Mouse (Mus musculus) cerebellum, postnatal 14 days (tissue): ENCODE measurements around the gene Apbb1.

Experiments
- DNase-seq, 2 experiments: peaks; one replicate each; pipeline ENCODE4 v3.0.0; 2021; ENCODE audit warnings: mixed read lengths in 2 of 2

Apbb1 gene

DNA sequence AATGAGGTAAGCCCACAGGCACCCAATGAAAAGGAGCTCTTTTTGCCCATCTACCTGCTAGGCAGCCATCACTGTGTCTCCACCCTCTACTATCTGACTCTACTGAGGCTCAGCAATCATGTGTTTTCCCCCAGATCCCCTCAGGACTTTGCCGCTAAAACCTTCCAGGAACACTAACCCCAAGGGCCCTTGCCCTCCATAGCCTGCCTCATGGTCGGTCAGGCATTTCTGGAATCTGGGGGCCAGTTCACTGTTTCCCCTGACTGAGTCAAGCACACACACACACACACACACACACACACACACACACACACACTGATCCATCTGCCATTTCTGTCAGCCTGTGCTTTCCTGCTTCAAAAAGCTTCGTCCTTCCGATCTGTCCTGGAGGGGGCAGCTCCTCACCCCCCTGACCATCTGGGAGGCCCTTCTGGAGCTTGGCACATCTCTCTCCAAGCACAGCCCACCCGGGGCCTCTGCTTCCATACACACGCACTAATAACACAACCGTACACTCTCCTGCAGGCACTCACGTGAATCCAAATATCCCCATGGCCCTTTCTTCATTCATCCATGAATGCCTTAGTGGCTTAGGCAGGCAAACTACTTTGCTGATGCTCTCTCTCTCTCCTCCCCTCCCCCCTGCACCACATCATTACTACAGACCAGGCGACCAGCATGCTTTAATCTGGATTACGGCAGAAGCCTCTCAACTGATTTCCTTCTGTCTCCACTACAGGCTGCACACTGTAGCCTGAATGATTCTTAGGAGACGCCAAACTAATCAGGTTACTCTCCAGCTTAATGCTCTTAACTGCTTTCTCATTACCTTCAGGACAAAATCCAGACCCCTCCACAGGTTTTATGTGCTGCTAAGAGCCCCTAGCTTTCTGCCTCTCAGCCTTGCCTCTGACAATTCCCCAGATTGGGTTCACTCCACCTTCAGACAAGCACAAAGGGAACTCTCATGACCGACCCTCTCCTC lies 11.6 kb downstream of the Apbb1 start:
- DNase-seq = peak; percentile 93 to 95

GRCm38 (mm10) chr7:105568988-105569471 lies 12.4 kb downstream of the Apbb1 start:
- DNase-seq = peak; percentile 89 to 94

DNA sequence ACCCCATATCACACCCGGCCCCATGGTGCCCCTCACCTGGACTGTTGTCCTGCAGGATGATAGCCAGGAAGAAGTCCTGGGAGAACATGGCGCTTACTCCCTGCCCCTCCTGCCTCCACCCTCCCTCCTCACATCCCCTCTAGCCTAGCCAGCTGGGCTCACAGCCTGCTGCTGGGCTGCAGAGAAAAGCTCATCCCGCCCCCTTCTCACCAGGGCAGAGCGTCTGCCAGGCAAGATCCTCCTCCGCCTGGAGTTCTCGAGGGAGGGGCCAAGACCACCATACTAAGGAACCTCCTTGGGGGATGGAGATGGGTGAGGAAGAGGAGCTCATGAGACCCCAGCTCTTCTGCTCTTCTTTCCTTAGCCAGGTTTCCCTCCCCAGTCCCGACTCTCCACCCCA lies 12.9 kb downstream of the Apbb1 start:
- DNase-seq = peak; percentile 79 to 84

GRCm38 (mm10) chr7:105565071-105565836 lies 16.2 kb downstream of the Apbb1 start:
- peak; percentile 34 to 41 for DNase-seq

DNA sequence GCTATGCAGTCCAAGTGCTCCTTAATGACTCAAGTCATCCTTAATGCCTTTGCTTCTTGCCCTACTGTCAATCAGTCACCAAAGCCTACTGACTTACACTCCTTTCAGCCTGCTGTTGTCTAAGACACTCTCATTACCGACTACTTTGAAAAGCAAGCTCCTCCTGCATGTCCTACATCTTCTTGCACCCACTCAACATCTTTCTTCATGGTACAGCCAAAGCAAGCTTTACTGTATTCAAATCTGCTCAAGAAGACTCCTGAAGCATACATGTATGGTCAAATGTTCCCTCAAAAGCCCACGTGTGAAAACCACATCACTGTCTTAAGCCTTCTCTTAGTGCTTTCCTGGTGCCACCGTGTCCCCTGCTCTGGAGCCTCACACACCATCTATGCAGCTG lies 18.1 kb downstream of the Apbb1 start:
- DNase-seq = peak in 1 of 2 experiments; percentile 1

DNA sequence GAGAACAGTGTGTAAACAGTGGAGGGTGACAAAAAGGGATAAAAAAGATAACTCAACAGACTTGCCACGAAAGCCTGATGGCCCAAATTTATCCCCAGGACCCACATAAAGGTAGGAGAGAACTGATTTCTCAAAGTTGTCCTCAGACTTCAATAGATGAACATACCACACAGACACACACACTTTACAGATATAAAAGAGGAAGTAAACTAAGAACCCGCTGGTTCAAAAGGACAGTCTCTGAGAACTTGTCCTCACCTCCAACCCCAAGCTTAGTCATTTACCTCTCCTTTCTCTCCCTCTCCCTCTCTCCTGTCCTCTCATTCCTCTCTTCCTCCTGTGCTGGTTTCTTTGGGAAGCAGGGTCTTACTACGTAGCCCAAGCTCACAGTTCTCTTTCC lies 19.1 kb downstream of the Apbb1 start:
- DNase-seq = no peak

GRCm38 (mm10) chr7:105559016-105559415 lies 22.4 kb downstream of the Apbb1 start:
- peak; percentile 29 to 32 for DNase-seq

DNA sequence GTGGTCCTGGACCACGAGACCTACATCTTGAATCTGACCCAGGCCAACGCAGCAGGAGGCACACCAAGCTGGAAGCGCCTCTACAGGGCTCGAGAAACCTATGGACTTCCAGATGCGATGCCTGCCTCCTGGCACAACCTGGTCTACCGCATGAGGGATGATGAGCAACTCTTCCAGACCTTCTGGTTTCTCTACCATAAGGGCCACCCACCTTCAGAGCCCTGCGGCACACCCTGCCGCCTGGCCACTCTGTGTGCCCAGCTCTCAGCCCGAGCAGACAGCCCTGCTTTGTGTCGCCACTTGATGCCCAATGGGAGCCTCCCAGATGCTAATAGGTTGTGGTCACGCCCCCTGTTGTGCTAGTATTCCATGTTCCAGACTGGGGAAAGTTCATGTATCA lies 23.8 kb downstream of the Apbb1 start:
- DNase-seq = peak in 1 of 2 experiments; percentile 61

DNA sequence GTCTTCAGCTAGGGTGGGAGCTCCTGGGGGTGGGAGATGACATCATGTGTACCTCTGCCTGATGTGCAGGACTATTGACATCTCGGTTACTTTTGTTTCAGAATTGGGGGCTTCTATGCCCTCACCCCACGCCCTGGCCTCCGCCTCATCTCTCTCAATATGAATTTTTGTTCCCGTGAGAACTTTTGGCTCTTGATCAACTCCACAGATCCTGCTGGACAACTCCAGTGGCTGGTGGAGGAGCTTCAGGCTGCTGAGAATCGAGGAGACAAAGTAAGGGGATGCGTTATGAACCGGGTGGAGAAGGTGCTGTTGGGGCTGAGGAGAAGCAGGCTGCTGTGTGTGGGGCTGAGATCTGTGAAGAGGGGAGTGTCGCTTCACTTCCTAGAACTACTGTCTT lies 25.0 kb downstream of the Apbb1 start:
- DNase-seq = peak; percentile 34 to 48

GRCm38 (mm10) chr7:105555571-105555970 lies 25.9 kb downstream of the Apbb1 start:
- peak; percentile 63 to 74 for DNase-seq

DNA sequence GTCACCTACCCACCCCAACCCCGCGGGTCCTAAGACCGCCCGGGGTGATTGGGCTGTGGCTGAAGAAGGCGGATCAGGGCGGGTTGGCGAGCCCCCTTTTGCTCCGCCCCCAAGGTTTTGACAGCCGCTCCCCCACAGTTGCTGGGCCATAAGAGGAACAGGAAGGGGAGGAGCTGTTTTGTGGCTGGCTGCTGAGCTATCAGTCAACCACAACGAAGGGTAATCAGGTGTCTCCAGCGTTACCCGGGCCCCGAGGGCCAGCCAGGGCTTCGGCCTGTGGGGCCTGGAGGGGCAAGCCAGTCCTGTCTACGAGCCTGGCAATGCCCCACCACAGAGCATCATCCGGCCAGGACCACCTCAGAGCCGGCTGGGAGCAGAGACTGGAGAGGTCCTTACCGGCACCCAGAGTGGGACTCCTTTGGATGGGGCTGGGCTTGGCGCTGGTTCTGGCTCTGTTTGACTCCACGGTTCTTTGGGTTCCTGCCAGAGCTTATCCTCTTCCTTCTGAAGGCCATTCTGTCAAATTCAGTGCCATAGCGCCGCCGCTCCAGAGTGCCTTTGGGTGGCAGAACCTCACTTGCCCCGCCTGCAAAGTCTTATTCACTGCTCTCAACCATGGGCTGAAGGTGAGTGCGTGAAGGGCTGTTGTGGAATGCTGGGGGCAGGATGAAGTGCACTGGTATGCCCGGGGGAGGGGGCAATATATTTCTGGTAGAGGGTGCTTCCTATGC lies 27.1 kb downstream of the Apbb1 start, which contains the start of gene Smpd1:
Gene Smpd1 (plus strand): TSS at position 149 of the 731 bp plus-strand sequence.
- peak; percentile 92 to 93 for DNase-seq

GRCm38 (mm10) chr7:105553456-105554211 lies 27.8 kb downstream of the Apbb1 start:
- peak; percentile 42 to 48 for DNase-seq

DNA sequence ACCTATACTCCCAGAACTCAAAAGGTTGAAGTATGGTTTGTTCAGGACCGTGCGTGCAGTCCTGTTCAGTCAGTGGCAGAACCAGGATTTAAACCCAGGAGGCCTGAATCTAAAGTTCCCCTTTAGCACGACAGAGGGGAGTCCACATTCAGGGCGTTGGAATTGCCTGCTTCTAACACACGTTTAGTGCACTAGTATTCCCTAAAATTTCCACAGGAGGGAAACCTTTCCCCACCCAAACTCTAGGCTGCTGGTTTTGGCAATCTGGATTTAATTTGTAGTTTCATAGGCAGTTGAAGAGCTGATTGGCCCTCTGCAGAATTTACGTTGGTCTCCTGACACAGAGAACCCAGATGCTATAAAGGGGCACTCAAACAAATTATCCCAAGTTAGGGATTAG lies 32.4 kb downstream of the Apbb1 start:
- DNase-seq = peak; percentile 66 to 75

DNA sequence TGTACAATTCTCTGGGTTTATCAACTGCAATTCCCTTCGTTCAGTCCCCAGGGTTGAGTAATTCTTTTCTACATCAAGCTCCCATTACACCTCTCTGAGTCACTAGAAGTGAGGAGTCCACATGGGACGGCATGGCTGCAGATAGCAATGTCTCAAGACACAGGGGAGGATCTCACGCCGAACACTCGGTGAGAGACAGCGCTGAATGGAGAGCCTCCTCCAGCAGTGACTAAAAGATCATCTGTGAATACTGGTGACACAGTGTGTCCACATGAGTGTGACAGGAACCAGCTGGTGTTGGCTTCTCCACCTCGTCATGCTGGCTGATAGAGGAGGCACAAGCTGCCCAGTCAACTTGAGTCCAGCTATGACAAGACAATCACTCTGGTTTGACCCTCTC lies 33.5 kb downstream of the Apbb1 start:
- DNase-seq = no peak

DNA sequence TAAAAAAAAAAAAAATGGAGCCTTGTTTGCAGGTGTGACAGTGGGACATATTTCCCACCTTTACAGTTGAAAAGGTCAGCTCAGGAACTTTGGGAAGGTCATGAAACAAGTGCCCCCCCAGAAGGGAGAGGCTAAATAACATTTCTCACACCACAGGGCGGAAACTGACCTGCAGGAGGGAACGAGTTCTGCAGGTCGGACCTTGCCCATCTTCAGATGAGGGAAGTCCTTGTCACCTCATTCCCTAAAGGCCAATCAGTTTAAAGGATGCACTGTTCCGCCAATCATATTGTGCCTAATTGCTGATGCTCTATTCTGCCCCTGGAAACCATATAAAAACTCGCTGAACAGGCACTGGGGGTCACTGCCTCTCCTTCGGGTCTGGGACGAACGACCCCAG lies 35.5 kb downstream of the Apbb1 start:
- DNase-seq = no peak

DNA sequence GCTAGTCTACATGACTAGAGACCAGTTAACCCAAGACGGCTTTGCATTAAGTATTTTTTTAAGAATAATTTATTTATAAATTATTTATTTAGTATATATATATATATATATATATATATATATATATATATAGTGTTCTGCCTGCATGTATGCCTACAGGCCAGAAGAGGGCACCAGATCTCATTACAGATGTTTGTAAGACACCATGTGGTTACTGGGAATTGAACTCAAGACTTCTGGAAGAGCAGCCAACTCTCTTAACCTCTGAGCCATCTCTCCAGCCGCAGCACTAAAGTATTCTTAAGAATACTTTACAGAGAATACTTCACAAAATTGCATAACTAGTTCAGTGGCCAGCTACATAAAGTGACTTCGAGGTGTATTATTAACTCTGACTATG lies 47.3 kb downstream of the Apbb1 start:
- DNase-seq = no peak

DNA sequence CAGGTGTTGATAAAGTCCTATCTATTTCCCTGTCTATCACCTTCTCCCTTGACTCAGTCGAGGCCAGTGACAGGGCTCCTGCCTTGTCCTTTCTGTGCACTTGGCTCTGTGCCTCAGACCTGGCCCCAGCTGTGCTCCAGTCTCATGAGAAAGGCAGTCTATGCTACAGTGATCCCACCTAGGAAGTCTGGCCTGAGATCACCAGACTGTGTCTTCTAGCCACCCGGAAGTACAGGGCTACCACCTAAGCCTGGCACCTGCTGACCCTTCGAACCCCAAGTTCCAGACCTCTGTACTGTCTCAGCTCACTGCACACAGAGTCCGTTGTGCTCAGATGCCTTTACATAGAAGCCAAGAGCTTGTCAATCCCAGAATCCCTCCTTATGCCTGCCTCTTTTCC lies 53.4 kb downstream of the Apbb1 start:
- no peak for DNase-seq

GRCm38 (mm10) chr7:105527306-105527937 lies 54.0 kb downstream of the Apbb1 start:
- peak; percentile 59 to 62 for DNase-seq

DNA sequence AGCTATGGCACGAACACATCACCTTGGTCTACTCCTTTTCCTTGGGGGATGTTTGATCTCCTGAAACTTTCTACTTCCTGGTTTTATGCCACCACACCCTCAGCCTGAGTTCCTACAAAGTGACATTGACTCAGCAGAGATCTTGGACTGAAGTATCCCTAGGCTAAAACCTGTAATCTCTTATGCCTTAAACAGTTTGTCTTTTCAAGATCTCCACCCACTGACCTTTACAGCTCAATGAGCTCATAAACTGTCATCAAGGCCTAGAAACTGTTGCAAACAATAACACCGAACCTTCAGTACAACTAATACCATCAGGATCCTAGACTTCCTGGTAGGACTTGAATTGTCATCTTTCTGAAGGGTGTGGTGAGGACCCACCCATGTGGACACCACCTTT lies 57.2 kb downstream of the Apbb1 start:
- DNase-seq = no peak

GRCm38 (mm10) chr7:105520201-105520600 lies 61.3 kb downstream of the Apbb1 start:
- peak in 1 of 2 experiments; percentile 33 for DNase-seq

- DNase-seq = no peak
Observed at GRCm38 (mm10) chr7:105519771-105520170, 61.7 kb downstream of the Apbb1 start.
